Mouse (Mus musculus): ENCODE data around the gene Actg2.

GRCm38 (mm10) chr6:83545778-83546177 lies 9.7 kb upstream of the Actg2 start:
- no peak for TF ChIP-seq CTCF (IDR thresholded peaks at IDR 0.05)
- TF ChIP-seq EP300 (IDR thresholded peaks at IDR 0.05), result no peak
